Mouse (Mus musculus): ENCODE results near the gene Pex10.

- TF ChIP-seq POLR2A (IDR thresholded peaks at IDR 0.05; ENCODE audit: borderline replicate concordance, extremely low read depth, insufficient read depth, insufficient read length, poor library complexity, severe bottlenecking) (no peak), CTCF (IDR thresholded peaks at IDR 0.05; ENCODE audit: borderline replicate concordance, extremely low read depth, insufficient read depth, insufficient read length) (no peak)
Observed at GRCm38 (mm10) chr4:155095967-155096366, 29.2 kb downstream of the Pex10 start.
